Mouse (Mus musculus) MEL (cell line): ENCODE results near the gene Cetn4.

ENCODE experiments used
- CTCF ChIP-seq, 3 experiments: IDR thresholded peaks in 2 of 3; conservative IDR thresholded peaks in 1 of 3; 2 replicates each; pipeline ENCODE4 v1.5.1; 2011 to 2012; ENCODE audit warnings: low read length in 3 of 3, low read depth in 2 of 3, mild to moderate bottlenecking in 2 of 3, improper control_type of control experiment in 1 of 3, inconsistent platforms in 1 of 3, mixed read lengths in 1 of 3, moderate library complexity in 1 of 3; ENCODE audit not compliant: control insufficient read depth in 1 of 3, insufficient read depth in 1 of 3, poor library complexity in 1 of 3, severe bottlenecking in 1 of 3
- EP300 ChIP-seq, 2 experiments: IDR thresholded peaks; 2 replicates each; pipeline ENCODE4 v1.6.1; 2011; ENCODE audit warnings: improper control_type of control experiment in 2 of 2, low read length in 2 of 2, low read depth in 1 of 2, mild to moderate bottlenecking in 1 of 2
- MAX ChIP-seq: IDR thresholded peaks from 2 replicates; pipeline ENCODE4 v1.6.1; 2011; ENCODE audit warnings: low read length, improper control_type of control experiment
- MEF2A ChIP-seq: IDR thresholded peaks from 2 replicates; pipeline ENCODE4 v1.6.1; 2014; ENCODE audit warnings: low read depth, mild to moderate bottlenecking, inconsistent platforms, low read length, improper control_type of control experiment; ENCODE audit not compliant: poor library complexity, insufficient replicate concordance, severe bottlenecking; ENCODE audit errors: extremely low read depth
- POLR2A ChIP-seq, 2 experiments: IDR thresholded peaks; 2 replicates each; pipeline ENCODE4 v1.6.1; 2011 to 2012; ENCODE audit warnings: low read length in 2 of 2, mild to moderate bottlenecking in 2 of 2, control low read depth in 1 of 2, improper control_type of control experiment in 1 of 2, low read depth in 1 of 2, moderate library complexity in 1 of 2; ENCODE audit not compliant: control insufficient read depth in 1 of 2, insufficient read depth in 1 of 2, poor library complexity in 1 of 2
- ZNF384 ChIP-seq: IDR thresholded peaks from 2 replicates; pipeline ENCODE4 v1.6.1; 2012; ENCODE audit warnings: low read depth, mild to moderate bottlenecking, inconsistent platforms, low read length, improper control_type of control experiment

- no peak for TF ChIP-seq CTCF (IDR thresholded peaks at IDR 0.05 in 2 of 3, conservative IDR thresholded peaks at IDR 0.05 in 1 of 3; ENCODE audit: control insufficient read depth in 1 of 3, insufficient read depth in 1 of 3, low read depth in 2 of 3, low read length in 3 of 3, poor library complexity in 1 of 3, severe bottlenecking in 1 of 3)
- no peak for TF ChIP-seq MEF2A
- TF ChIP-seq EP300 (IDR thresholded peaks at IDR 0.05; ENCODE audit: low read depth in 1 of 2, low read length in 2 of 2): no peak
- TF ChIP-seq POLR2A (IDR thresholded peaks at IDR 0.05; ENCODE audit: control insufficient read depth in 1 of 2, insufficient read depth in 1 of 2, low read depth in 1 of 2, low read length in 2 of 2, poor library complexity in 1 of 2): no peak
- no peak for TF ChIP-seq ZNF384
- no peak for TF ChIP-seq MAX
Measured at GRCm38 (mm10) chr3:37290881-37291541, 21.5 kb downstream of the Cetn4 start.
